Mouse (Mus musculus) forebrain, embryonic 16.5 days (tissue): Measurements from ENCODE around the gene Serinc2. TPM values are rescaled to one million over a fixed set of nuclear protein-coding genes. Genes with fewer than 3 reads are reported as not detected.

Source experiments
- ATAC-seq: fragments of 200-750 bp; cut with Nextera tagmentation; 2 replicates; pipeline ENCODE4 v1.8.0; 2017; ENCODE audit warnings: mild to moderate bottlenecking, moderate library complexity
- H3K27ac ChIP-seq: fragments of 300-500 bp; sonication (generic); 2 replicates; pipeline ENCODE4 v1.5.1; 2014; ENCODE audit warnings: low read length, control low read depth
- H3K27me3 ChIP-seq: fragments of 300-500 bp; sonication (generic); replicated peaks from 2 replicates; pipeline ENCODE4 v1.6.1; 2014; ENCODE audit warnings: low read length; ENCODE audit not compliant: control insufficient read depth, insufficient read depth
- H3K36me3 ChIP-seq: fragments of 300-500 bp; sonication (generic); 2 replicates; pipeline ENCODE4 v1.6.1; 2014; ENCODE audit not compliant: control insufficient read depth, insufficient read depth
- H3K4me1 ChIP-seq: fragments of 300-500 bp; sonication (generic); replicated peaks from 2 replicates; pipeline ENCODE4 v1.6.1; 2014; ENCODE audit warnings: low read length; ENCODE audit not compliant: control insufficient read depth, insufficient read depth
- H3K4me2 ChIP-seq: fragments of 300-500 bp; sonication (generic); 2 replicates; pipeline ENCODE4 v1.6.1; 2014; ENCODE audit warnings: mild to moderate bottlenecking, low read length, control low read depth
- H3K4me3 ChIP-seq: fragments of 300-500 bp; sonication (generic); replicated peaks from 2 replicates; pipeline ENCODE4 v1.5.1; 2014; ENCODE audit warnings: mild to moderate bottlenecking, low read length, control low read depth
- H3K9ac ChIP-seq: fragments of 300-500 bp; sonication (generic); replicated peaks from 2 replicates; pipeline ENCODE4 v1.6.1; 2014; ENCODE audit warnings: low read depth, low read length, control low read depth
- H3K9me3 ChIP-seq: fragments of 300-500 bp; sonication (generic); 2 replicates; pipeline ENCODE4 v1.6.1; 2016; ENCODE audit warnings: low read length; ENCODE audit not compliant: control insufficient read depth
- WGBS: fragments of 180-500 bp; shearing (Covaris S2); extraction: QIAGEN DNeasy Blood & Tissue Kit; methylation state at CpG from one replicate; pipeline ENCODE4 v1.1.7; 2014; 5-methylcytosine and 5-hydroxymethylcytosine counted together
- polyA plus RNA-seq: library from polyadenylated mRNA; unstranded; fragments of >200 nt; fragmentation: Nextera tagmentation; extraction: Ambion mirVana; gene quantifications from 2 replicates; pipeline ENCODE4 v1.2.1, GENCODE M21; 2015

The Serinc2 gene
- polyA plus RNA-seq, 1 experiment from 2014 or later = 80.2 TPM

- Histone ChIP-seq H3K4me2 (no peak overlapping the region), H3K4me1 (no peaks in the 10 kb centered on the region), H3K9me3 (no peaks in the 10 kb centered on the region), H3K27me3 (no peaks in the 10 kb centered on the region), H3K9ac (no peak overlapping the region), H3K36me3 (0 out of 2 replicates have a peak, but pooled peaks cover 4% of the 10 kb centered on the region), H3K27ac (no peak overlapping the region), H3K4me3 (no peak overlapping the region)
- 78% methylated on average over 13 of the region's 13 CpGs for WGBS
- ATAC-seq = no peak
These were observed 36.9 kb upstream of the Serinc2 start for GRCm38 (mm10) chr4:130315771-130316527.

GRCm38 (mm10) chr4:130313552-130313951 is 34.5 kb upstream of the Serinc2 start:
- 0 out of 2 replicates have a peak, but pooled peaks cover 4% of the 10 kb centered on the region for H3K36me3 ChIP-seq
- no peak overlapping the region for H3K9ac ChIP-seq
- WGBS = 91% methylated on average over 4 of the region's 4 CpGs
- ATAC-seq = no peak
- H3K4me3 ChIP-seq = no peak overlapping the region
- no peak overlapping the region for H3K4me2 ChIP-seq
- no peak overlapping the region for H3K27ac ChIP-seq
- H3K27me3 ChIP-seq = 0 out of 2 replicates have a peak, but pooled peaks cover 3% of the 10 kb centered on the region
- peaks cover 5% of the 10 kb centered on the region for H3K4me1 ChIP-seq
- no peaks in the 10 kb centered on the region for H3K9me3 ChIP-seq

GRCm38 (mm10) chr4:130312526-130312925 is 33.5 kb upstream of the Serinc2 start:
- Histone ChIP-seq H3K9me3 (no peaks in the 10 kb centered on the region), H3K9ac (no peak overlapping the region)

GRCm38 (mm10) chr4:130309254-130309653 is 30.2 kb upstream of the Serinc2 start:
- peak overlapping the region; percentile 65 for H3K4me3 ChIP-seq
- ATAC-seq = no peak
- WGBS = 54% methylated on average over 8 of the region's 8 CpGs
- peaks cover 12% of the 10 kb centered on the region for H3K4me1 ChIP-seq
- H3K4me2 ChIP-seq = peak overlapping the region; percentile 89
- H3K36me3 ChIP-seq = no peaks in the 10 kb centered on the region
- H3K9ac ChIP-seq = peak overlapping the region; percentile 62
- H3K9me3 ChIP-seq = no peaks in the 10 kb centered on the region
- 0 out of 2 replicates have a peak, but pooled peaks cover 7% of the 10 kb centered on the region for H3K27me3 ChIP-seq
- no peak overlapping the region for H3K27ac ChIP-seq

More at GRCm38 (mm10) chr4:130312526-130312925, 33.5 kb upstream of the Serinc2 start:
- H3K27me3 ChIP-seq = 0 out of 2 replicates have a peak, but pooled peaks cover 3% of the 10 kb centered on the region
- 0 out of 2 replicates have a peak, but pooled peaks cover 4% of the 10 kb centered on the region for H3K36me3 ChIP-seq
- H3K27ac ChIP-seq = no peak overlapping the region
- no peak overlapping the region for H3K4me2 ChIP-seq
- 95% methylated on average over 3 of the region's 3 CpGs for WGBS
- H3K4me1 ChIP-seq = peaks cover 11% of the 10 kb centered on the region
- no peak for ATAC-seq
- no peak overlapping the region for H3K4me3 ChIP-seq

GRCm38 (mm10) chr4:130308231-130309081 is 29.5 kb upstream of the Serinc2 start, which contains the start of the genes Fabp3 and Gm10570:
Fabp3 (plus strand) TSS chr4:130308595.
Gm10570 (minus strand) TSS chr4:130308674.
- no peaks in the 10 kb centered on the region for H3K9me3 ChIP-seq
- 0 out of 2 replicates have a peak within 1 kb of the TSS, but pooled peaks have one; percentile 16 for H3K27ac ChIP-seq
- peak within 1 kb of the TSS; percentile 65 for H3K4me3 ChIP-seq
- H3K4me1 ChIP-seq = peaks cover 12% of the 10 kb centered on the region
- under 1% methylated on average over 52 of the region's 52 CpGs for WGBS
- H3K4me2 ChIP-seq = peak within 1 kb of the TSS; percentile 89
- peak within 1 kb of the TSS; percentile 62 for H3K9ac ChIP-seq
- no peaks in the 10 kb centered on the region for H3K36me3 ChIP-seq
- 0 out of 2 replicates have a peak, but pooled peaks cover 7% of the 10 kb centered on the region for H3K27me3 ChIP-seq
- peak; percentile 72 for ATAC-seq

GRCm38 (mm10) chr4:130307851-130308230 is 28.8 kb upstream of the Serinc2 start:
- H3K4me1 ChIP-seq = peaks cover 12% of the 10 kb centered on the region
- peak; percentile 37 for ATAC-seq
- H3K27me3 ChIP-seq = 0 out of 2 replicates have a peak, but pooled peaks cover 7% of the 10 kb centered on the region
- peak overlapping the region; percentile 62 for H3K9ac ChIP-seq
- H3K36me3 ChIP-seq = no peaks in the 10 kb centered on the region
- H3K27ac ChIP-seq = no peak overlapping the region
- under 1% methylated on average over 23 of the region's 23 CpGs for WGBS
- peak overlapping the region; percentile 89 for H3K4me2 ChIP-seq
- peak overlapping the region; percentile 65 for H3K4me3 ChIP-seq
- H3K9me3 ChIP-seq = no peaks in the 10 kb centered on the region

GRCm38 (mm10) chr4:130306796-130307630 is 28.0 kb upstream of the Serinc2 start:
- Histone ChIP-seq H3K4me3 (no peak overlapping the region; the same call in 1 of the 2 replicates), H3K27ac (no peak overlapping the region), H3K4me2 (peak overlapping the region; percentile 89), H3K9ac (no peak overlapping the region), H3K9me3 (no peaks in the 10 kb centered on the region), H3K27me3 (0 out of 2 replicates have a peak, but pooled peaks cover 7% of the 10 kb centered on the region), H3K36me3 (no peaks in the 10 kb centered on the region), H3K4me1 (peaks cover 12% of the 10 kb centered on the region)
- WGBS = 81% methylated on average over 10 of the region's 10 CpGs
- ATAC-seq = no peak

- Histone ChIP-seq H3K27ac (no peak overlapping the region), H3K4me2 (no peak overlapping the region), H3K27me3 (0 out of 2 replicates have a peak, but pooled peaks cover 7% of the 10 kb centered on the region), H3K9me3 (no peaks in the 10 kb centered on the region), H3K4me3 (no peak overlapping the region), H3K36me3 (no peaks in the 10 kb centered on the region), H3K4me1 (peaks cover 12% of the 10 kb centered on the region), H3K9ac (no peak overlapping the region)
- WGBS = 33% methylated on average over 3 of the region's 3 CpGs
- no peak for ATAC-seq
These were observed 25.7 kb upstream of the Serinc2 start for GRCm38 (mm10) chr4:130304746-130305145.
